Mouse (Mus musculus): Measurements from ENCODE around the gene Dnase1l1.

DNA sequence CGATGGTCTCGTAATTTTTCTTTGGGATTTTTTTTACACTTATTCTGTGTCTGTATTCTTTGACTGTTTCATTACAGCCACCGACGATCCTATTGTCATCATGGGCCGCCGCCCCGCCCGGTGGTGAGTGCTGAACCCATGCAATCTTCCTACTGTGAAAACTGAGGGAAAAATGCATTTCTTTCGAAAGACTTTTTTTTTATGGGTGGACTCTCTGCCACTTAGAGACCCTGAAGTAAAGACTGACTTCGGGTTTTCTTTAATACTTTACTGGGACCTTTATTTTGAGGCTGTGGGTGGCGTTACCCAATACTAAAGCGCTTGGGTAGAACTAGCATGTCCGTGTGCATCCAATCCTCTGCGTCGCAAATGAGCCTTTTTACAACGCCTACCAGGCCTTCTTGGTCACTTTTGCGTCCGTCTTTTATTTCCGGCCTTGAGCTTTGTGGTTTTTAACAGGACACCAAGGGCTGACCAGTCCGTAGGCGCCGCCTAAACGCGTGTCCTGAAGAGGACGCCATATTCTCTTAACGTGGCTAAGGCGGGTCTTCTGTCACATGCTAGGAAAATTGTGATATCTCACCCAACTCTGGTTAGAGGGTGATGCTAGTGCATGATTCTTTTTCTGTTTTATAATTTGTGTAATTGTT lies 11.1 kb downstream of the Dnase1l1 start:
- TF ChIP-seq POLR2A (IDR thresholded peaks at IDR 0.05; ENCODE audit: insufficient read depth, low read length) (no peak), CTCF (IDR thresholded peaks at IDR 0.05; ENCODE audit: low read depth, low read length) (no peak), EP300 (IDR thresholded peaks at IDR 0.05; ENCODE audit: insufficient read depth, low read depth, low read length) (no peak)

Measured in ES-Bruce4 (cell line).